Mouse (Mus musculus) lung, adult 2 months (tissue): Measurements from ENCODE around the gene Ranbp9.

Source experiments
- CTCF ChIP-seq: fragments of 200-500 bp; IDR thresholded peaks from 2 replicates; pipeline ENCODE4 v1.5.1; 2011; ENCODE audit warnings: mild to moderate bottlenecking, low read length, control low read depth; ENCODE audit not compliant: insufficient read depth
- POLR2A ChIP-seq: fragments of 200-500 bp; IDR thresholded peaks from 2 replicates; pipeline ENCODE4 v1.6.1; 2011; ENCODE audit warnings: low read depth, mild to moderate bottlenecking, control low read depth, low read length, borderline replicate concordance; ENCODE audit errors: extremely low read depth

DNA sequence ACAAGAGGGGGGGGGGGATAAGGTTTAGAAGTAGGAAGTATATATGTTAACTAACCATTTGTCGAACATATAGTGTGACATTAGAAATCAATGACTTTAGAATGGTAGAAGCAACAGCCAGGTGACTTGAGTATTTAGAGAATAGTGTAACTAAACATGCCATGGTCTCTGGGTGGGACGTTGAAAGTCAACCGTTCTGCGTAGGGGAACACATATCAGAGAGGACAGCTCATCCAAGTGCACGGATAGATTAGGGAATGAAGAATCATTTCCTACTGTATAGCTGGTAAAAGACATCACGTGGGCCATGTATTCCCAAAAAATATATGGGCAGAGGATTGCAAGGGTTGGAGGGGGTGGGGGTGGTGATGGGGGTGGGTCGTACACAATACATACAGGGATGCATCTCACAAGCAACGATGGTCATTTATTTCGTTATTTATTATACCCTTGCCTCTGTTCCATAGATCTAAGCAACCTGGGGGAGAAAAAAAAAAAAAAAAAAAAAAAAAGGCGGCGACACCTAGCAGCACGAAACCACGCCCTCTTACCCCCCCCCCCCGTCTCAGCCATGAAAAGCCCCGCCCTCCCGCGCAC is 83.3 kb downstream of the Ranbp9 start:
- TF ChIP-seq POLR2A (no peak), CTCF (no peak)
